Comparison of ENCODE assay signal across 9 mouse cellular contexts in the genomic region with DNA sequence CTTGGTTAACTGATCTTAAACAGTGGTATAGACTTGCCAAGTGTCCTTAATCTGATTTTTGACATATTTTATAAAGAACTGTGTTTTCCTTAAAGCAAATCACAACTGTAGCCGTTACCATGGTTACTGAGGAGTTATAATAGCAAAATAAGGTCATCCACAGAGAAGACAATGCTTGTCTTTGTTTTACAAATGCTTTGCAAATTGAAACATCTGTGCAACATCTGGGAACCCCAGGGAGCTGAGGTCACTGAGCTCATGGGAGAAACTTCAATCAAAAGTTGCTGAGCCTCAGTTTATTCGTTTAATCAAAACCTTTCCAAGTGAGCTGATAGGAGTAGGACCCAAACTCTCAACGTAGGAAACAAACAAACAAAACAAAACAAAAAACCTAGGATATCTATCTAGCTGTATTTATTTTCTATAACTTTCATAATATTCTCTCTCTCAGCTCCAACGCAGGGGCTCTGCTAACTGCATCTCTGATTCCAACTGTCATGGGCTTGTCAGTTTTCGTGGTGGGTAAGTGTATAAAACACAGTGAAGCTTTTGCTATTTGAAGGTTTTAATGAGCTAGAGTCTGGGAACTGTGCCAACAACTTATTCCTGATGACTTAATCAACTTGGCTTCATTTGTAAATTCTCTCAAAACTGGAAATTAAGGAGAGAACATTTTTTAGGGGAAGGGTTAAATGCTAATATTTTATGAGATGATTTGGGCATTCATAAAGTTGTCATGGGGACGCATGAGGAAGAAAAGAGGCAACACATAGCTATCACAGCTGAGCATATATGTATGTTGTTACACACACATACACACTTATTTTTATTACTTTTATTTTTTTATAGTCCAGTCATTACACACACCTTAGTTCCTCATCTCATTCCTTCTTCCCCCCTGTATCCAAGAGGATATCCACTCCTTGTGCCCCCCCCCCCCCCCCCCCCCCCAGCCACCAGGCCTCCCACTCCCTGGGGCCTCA.
DNase-seq lines count a peak whose midpoint lies in the region; ATAC-seq lines count a peak whose summit lies in the region.
"Had no signal": no experiment of that assay in that cellular context is flagged by ENCODE, and none has a peak within 500 bp of the region (broad histone marks: within the 10 kb centered on the region; RNA-seq: fewer than 3 reads in every experiment).

No protein-coding gene starts in this region.

- no peaks in the 10 kb centered on the region for H3K27me3 ChIP-seq in heart, embryonic 15.5 days
- no peaks in the 10 kb centered on the region for H3K27me3 ChIP-seq in heart, embryonic 11.5 days (ENCODE audit: control insufficient read depth, insufficient read depth, low read length)

- H3K4me3 ChIP-seq in heart, embryonic 15.5 days = no peak overlapping the region
- no peak overlapping the region for H3K4me3 ChIP-seq in heart, embryonic 11.5 days (ENCODE audit: low read depth, low read length)
- no peak overlapping the region for H3K4me3 ChIP-seq in brown adipose tissue, adult 24 weeks (ENCODE audit: insufficient read depth, low read depth, low read length)

- no peak overlapping the region for H3K4me2 ChIP-seq in heart, embryonic 15.5 days
- H3K4me2 ChIP-seq in heart, embryonic 11.5 days = no peak overlapping the region

- H3K4me1 ChIP-seq in heart, embryonic 15.5 days (replicated peaks) = no peaks in the 10 kb centered on the region
- no peaks in the 10 kb centered on the region for H3K4me1 ChIP-seq in heart, embryonic 11.5 days (ENCODE audit: control insufficient read depth, insufficient read depth, low read length)
- H3K4me1 ChIP-seq in brown adipose tissue, adult 24 weeks (ENCODE audit: control insufficient read depth, insufficient read depth, insufficient read length, low read length) = peaks cover 6% of the 10 kb centered on the region; the same call in 1 of the 2 replicates

- ATAC-seq in heart, embryonic 15.5 days (replicated peaks; ENCODE audit: insufficient number of reproducible peaks, insufficient read depth, low FRiP score, low read depth) = no peak
- no peak for ATAC-seq in heart, embryonic 11.5 days (replicated peaks; ENCODE audit: insufficient number of reproducible peaks, low FRiP score, low TSS enrichment)
- ATAC-seq in erythroid progenitor cell, adult 5-6 weeks (replicated peaks; ENCODE audit: low FRiP score, poor library complexity, severe bottlenecking) = no peak
- ATAC-seq: intestine, postnatal 0 days had no signal

- H3K9me3 ChIP-seq in heart, embryonic 15.5 days (replicated peaks) = no peaks in the 10 kb centered on the region
- H3K9me3 ChIP-seq in heart, embryonic 11.5 days (replicated peaks; ENCODE audit: control insufficient read depth, low read length) = no peaks in the 10 kb centered on the region

- peak; percentile 94 for DNase-seq in 3T3-L1 (ENCODE audit: low read depth, low spot score)
- DNase-seq in heart, postnatal 4 days = peak; percentile 42
- no peak for DNase-seq in frontal cortex, postnatal 14 days (ENCODE audit: low spot score in 2 of 2)
- no peak for DNase-seq in yolk sac, embryonic 10.5 days (ENCODE audit: low spot score)

- WGBS in heart, embryonic 15.5 days = 41% methylated on average over 6 of the region's 6 CpGs
- WGBS in heart, embryonic 11.5 days (ENCODE audit: insufficient replicate concordance) = 43% methylated on average over 6 of the region's 6 CpGs

- H3K27ac ChIP-seq in heart, embryonic 15.5 days = peak overlapping the region; percentile 34; the same call in 1 of the 2 replicates
- H3K27ac ChIP-seq in heart, embryonic 11.5 days (ENCODE audit: low read depth, low read length) = no peak overlapping the region
- peak overlapping the region; percentile 11; the same call in 1 of the 2 replicates for H3K27ac ChIP-seq in brown adipose tissue, adult 24 weeks (replicated peaks; ENCODE audit: low read depth, low read length)

- no peak overlapping the region for H3K9ac ChIP-seq in heart, embryonic 15.5 days
- H3K9ac ChIP-seq in heart, embryonic 11.5 days (ENCODE audit: low read depth, low read length) = no peak overlapping the region

- H3K36me3 ChIP-seq in heart, embryonic 15.5 days = no peaks in the 10 kb centered on the region
- no peaks in the 10 kb centered on the region for H3K36me3 ChIP-seq in heart, embryonic 11.5 days (ENCODE audit: control insufficient read depth, insufficient read depth, low read length)

Comparison
In these comparisons a context has a peak if more than half of its experiments do, and no peak if none do; other contexts are left out.
1. DNase-seq: peak in 3T3-L1 (single experiment) and heart, postnatal 4 days (single experiment); none in frontal cortex, postnatal 14 days (0 of 2) and yolk sac, embryonic 10.5 days (single experiment).